Mouse (Mus musculus): ENCODE results near the gene Olfr370.
"Not testable (repeated sequence)": the region's sequence is repeated elsewhere in the genome, so short reads cannot be mapped to it uniquely, and the experiment has no call there.

Gene Olfr370

DNA sequence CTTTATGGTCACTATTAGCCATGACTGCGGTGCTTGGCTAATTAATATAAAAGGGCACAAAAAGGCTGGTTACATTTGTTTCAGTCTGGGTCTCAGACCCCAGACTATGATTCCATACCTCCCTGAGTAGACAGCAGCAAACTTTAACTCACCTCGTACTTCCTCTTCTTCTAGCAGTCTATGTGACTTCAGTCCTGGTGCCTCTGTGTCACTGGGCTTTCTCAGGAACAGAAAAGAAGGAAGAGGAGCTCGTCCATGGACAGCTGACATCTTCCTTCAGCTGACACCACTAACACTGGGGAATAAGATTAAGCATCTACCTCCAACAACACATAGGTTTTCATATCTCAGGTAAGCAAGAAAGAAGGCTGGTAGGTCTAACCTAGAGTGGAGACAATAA is at the start of gene Olfr370:
Olfr370 (plus strand) TSS at position 45 of the 400 bp plus-strand sequence.
- in situ Hi-C loops (cut with MseI, MboI), result no loop called here

- in situ Hi-C loops (cut with MseI, MboI), result no loop called here
Observed at GRCm38 (mm10) chr8:83511696-83512095, 23.9 kb upstream of the Olfr370 start.

- in situ Hi-C loops (cut with MseI, MboI), result no loop called here
Observed at GRCm38 (mm10) chr8:83520432-83520831, 15.1 kb upstream of the Olfr370 start.

- in situ Hi-C loops (cut with MseI, MboI), result not testable (repeated sequence)
Observed at GRCm38 (mm10) chr8:83520907-83521306, 14.7 kb upstream of the Olfr370 start.

DNA sequence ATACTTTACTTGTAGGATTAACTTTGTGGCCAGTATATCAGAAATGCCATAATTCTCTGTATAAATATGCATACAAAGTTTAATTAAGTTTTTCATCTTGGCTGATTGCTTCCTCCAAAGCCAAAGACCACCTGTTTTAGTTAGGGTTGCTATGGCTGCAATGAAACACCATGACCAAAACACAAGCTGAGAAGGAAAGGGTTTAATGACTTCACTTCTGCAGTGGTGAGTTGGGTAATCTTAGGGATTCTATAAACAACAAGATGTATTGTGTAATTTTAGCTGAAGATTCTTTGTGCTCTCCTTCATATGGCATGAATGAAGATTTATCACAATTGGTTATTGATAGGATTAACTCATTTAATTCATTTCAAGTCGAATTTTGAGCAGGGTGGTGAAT is 14.3 kb upstream of the Olfr370 start:
- in situ Hi-C loops (cut with MseI, MboI), result no loop called here

- in situ Hi-C loops (cut with MseI, MboI), result no loop called here
Observed at GRCm38 (mm10) chr8:83534802-83535201, 778 bp upstream of the Olfr370 start.

GRCm38 (mm10) chr8:83562669-83563068 is 27.1 kb downstream of the Olfr370 start:
- in situ Hi-C loops (cut with MseI, MboI), result no loop called here

- in situ Hi-C loops (cut with MseI, MboI), result no loop called here
Observed at GRCm38 (mm10) chr8:83563246-83563645, 27.7 kb downstream of the Olfr370 start.

GRCm38 (mm10) chr8:83565731-83566375 is 30.3 kb downstream of the Olfr370 start:
- in situ Hi-C loops (cut with MseI, MboI), result no loop called here

DNA sequence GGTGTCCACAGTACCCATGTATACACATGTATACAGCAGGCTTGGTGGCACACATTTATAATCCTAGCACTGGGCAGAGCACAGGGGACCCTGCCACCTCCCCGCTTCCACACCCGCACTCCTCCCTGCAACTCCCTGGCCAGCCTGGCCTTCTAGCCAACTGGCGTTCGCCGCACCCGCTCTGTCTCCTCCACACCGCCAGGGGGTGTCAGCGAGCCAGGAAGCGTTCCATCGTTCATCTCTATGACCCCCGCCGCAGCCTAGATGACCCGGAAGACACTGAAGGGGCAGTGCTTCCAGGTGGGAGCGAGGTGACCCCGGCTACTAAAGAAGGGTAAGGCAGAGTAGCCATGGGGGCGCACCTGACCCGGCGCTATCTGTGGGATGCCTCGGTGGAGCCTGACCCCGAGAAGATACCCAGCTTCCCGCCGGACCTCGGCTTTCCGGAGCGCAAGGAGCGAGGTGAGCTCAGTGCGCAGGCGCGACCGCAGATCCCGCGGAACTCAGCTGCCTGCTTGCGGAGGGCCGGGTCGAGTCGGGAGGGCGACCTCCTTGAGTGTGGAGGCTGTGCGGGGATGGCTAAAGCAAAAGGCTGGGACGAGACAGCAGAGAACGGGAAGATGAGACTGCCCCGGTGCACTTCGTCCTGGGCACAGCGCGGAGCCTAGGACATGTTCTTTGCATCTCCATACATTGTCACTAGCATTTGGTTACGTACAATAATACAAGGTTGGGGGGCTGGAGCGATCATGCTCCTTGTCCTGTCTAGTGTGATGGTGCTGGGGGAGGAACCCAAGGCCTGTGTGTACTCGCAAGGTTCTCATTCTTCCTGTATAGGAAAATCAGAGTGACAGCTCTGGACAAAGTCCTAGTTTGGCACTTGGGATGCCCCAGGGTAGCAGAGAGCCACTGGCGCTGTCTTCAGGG is 31.2 kb downstream of the Olfr370 start, which contains the start of gene Ndufb7:
Ndufb7 (plus strand) TSS at position 203 of the 927 bp plus-strand sequence.
- in situ Hi-C loops (cut with MseI, MboI), result no loop called here

DNA sequence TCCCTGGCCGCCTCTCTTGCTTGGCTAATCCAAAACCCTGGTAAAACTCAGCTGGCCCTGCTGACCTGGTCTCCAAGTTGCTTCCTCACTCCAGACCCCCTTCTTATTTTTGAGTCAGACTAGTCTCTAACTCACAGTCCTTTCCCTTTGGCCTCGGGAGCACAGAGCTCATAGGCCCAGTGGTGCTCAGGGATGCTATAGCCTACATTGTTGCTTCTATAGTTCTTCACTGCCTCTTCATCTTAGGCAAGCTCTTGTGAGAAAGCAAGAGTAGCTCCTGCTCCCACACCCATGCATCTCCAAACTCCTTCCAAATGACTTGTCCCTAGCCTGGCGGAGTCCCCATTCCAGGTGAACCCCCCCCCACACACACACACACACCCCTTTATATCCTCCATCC is 32.1 kb downstream of the Olfr370 start:
- in situ Hi-C loops (cut with MseI, MboI), result no loop called here

DNA sequence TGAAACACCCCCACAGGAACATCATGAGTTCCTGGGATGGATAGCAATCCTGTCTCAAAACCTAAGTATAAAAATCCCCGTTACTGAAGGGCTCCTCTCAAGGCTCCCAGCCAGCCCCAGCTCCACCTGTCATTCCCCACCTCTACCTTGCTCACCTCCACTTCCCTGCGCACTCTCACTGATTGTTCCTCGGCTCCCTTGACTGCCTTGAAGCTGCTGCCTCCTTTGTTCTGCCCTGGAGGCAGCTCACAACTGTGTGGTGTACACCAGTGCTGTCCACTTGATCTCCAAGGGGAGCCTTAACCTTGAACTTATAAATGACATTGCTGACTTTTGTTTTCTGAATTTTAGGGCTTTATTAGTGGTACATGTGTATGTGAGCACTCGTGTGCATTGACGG is 32.5 kb downstream of the Olfr370 start:
- in situ Hi-C loops (cut with MseI, MboI), result no loop called here

DNA sequence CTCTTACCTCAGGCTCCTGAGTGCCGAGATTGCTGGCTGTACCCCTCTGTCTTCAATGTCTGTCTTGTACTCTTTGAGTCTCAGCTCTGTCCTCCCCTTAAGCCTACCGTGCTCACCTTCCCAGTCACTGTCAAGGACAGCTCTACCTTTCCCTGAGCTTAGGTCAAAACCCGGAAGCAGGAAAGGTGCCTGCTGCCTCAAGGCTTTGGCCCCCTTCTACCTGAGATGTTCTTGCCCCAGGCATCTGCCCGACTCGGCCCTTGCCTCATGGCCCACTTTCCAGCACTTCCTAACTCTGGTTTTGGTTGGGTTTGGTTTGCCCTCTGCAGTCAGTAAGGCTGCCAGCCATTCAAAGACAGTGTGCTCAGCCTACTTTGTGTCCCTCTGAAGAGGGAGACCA is 33.2 kb downstream of the Olfr370 start:
- in situ Hi-C loops (cut with MseI, MboI), result no loop called here

DNA sequence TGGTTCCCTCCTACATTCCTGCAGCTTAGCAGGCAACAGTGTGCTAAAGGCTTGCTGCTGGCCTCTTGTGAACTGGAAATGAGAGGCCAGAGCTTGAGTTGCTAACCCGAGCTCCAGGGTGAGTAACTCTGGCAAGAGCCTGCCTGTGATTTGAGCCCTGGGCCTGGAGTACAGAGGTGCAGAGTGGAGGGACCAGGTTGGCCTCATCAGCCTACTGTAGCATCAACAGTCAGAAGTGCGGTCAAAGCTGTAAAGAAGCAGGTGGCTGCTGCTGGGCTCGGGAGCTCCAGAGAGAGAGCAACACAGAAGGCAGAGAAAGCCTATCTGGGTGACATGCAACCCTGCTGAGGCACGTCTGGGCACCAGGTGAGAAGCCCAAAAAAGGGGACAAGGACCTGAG is 33.6 kb downstream of the Olfr370 start:
- in situ Hi-C loops (cut with MseI, MboI), result no loop called here

- in situ Hi-C loops (cut with MseI, MboI), result no loop called here
Observed at GRCm38 (mm10) chr8:83570272-83571000, 34.9 kb downstream of the Olfr370 start.

DNA sequence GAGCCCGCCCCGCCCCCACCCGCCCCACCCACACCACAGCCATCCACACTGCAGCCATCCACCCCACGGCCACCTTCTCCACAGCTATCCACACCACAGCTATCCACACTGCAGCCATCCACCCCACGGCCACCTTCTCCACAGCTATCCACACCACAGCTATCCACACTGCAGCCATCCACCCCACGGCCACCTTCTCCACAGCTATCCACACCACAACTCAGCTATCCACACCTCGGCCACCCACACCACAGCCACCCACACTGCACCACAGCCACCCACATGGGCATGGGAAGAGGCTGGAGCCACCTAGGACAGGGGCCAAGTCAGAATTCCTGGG is 35.4 kb downstream of the Olfr370 start:
- in situ Hi-C loops (cut with MseI, MboI), result not testable (repeated sequence)

DNA sequence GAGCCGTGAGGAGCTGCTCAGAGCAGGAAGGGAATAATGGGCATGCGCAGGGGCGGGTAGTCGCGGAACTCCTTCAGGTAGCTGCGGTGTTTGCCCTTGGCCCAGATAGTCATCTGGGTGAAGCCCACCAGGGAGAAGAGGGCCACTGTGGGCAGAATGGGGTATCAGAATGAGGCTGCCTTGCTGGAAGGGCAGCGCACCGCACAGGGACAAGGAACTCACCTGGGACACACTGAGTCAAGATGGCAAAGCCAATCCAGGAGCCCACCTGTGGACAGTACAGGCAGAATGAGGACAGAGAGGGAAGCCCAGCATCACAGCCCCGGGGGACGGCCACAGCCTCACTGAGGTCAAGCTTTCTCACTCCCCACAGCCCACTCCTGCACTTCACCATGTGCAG is 36.2 kb downstream of the Olfr370 start:
- in situ Hi-C loops (cut with MseI, MboI), result no loop called here

GRCm38 (mm10) chr8:83572246-83572812 is 36.7 kb downstream of the Olfr370 start:
- in situ Hi-C loops (cut with MseI, MboI), result no loop called here

DNA sequence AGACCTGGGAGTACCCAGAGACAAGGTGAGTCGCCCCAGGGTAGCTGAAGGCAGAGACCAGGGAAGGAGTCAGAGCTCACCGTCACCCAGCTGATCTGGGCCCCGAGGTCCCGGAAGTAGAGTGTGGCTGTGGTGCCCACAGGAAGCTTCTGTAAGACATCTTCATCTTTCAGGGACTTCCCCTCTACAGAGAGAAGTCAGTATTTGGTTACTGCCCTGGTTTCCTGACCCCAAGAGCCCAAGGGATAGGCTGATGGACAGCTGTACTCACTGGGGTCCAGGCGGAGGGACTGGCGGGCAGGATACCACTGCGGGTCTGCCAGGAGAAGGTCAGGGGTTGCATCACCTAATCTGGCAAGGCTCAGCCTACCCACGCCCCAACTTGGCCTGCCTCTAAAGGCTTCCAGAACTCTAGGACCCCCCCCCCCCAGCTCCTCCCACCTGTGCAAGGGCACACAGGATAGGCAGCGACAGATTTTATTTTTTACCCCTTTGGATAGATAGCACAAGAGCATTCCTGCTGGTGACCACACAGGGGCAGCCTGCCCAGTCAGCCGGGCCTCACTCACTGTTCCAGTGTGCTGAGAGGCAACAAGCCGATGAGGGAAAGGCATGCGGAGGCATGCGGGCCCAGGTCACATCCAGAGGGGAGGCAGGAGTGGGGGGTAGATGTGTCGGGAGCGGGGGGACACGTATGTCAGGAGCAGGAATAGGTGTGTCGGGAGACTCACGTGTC is 37.7 kb downstream of the Olfr370 start:
- in situ Hi-C loops (cut with MseI, MboI), result no loop called here

DNA sequence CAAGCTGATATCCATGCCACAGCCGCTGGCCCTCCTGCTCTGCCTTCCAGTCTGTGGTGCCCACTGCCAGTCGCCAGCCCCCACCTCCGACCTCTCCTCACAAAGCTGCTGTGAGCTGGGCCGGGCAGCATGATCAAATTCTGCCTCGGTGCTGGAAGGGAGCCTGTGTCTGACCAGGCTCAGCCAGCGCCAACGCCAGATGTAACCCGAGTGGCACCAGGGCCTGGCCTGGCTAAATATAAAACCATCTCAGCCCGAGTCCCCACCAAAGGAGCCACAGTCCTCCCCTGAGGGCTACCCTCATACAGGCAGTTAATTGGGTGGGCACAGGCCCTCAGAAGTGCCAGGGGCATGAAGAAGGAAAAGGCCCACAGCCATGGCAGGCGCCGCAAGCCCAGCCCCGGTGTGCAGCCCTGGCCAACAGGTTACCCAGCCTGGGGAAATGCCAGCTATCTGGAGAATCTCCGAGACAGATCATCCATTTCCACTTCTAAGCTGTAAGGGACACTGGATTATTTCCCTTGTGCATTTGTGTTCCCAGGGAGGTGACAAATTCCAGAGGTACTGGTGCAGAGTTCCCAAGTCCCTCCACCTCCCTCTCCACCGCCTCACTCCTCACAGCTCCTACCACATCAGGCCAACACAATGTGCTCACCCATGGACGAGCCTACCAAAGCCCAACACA is 39.2 kb downstream of the Olfr370 start:
- in situ Hi-C loops (cut with MseI, MboI), result no loop called here
